In genomic region chr1:127512709-127513108, GRCm38 (mm10) we compare ENCODE assay signal across 27 mouse cellular contexts.
DNase-seq lines count a peak whose midpoint lies in the region; ATAC-seq and TF ChIP-seq lines count a peak whose summit lies in the region.
"Had no signal": no experiment of that assay in that cellular context is flagged by ENCODE, and none has a peak within 500 bp of the region (broad histone marks: within the 10 kb centered on the region; RNA-seq: fewer than 3 reads in every experiment).

No protein-coding gene starts in this region.

- no peak overlapping the region for H3K9ac ChIP-seq in midbrain, embryonic 11.5 days (ENCODE audit: low read length)
- H3K9ac ChIP-seq in midbrain, embryonic 15.5 days, result no peak overlapping the region
- H3K9ac ChIP-seq: embryonic facial prominence, embryonic 13.5 days; forebrain, embryonic 15.5 days; heart, embryonic 15.5 days; hindbrain, embryonic 12.5 days; kidney, embryonic 15.5 days; liver, embryonic 14.5 days; stomach, embryonic 15.5 days had no signal

- ATAC-seq in midbrain, embryonic 11.5 days (ENCODE audit: low FRiP score), result no peak
- no peak for ATAC-seq in midbrain, embryonic 15.5 days (replicated peaks)
- peak; percentile 43; the same call in 1 of the 2 replicates for ATAC-seq in megakaryocyte, adult 5-6 weeks (ENCODE audit: poor library complexity, severe bottlenecking)
- no peak for ATAC-seq in inflammation-experienced regulatory T-cells, adult 6 months
- ATAC-seq: forebrain, embryonic 15.5 days; hindbrain, postnatal 0 days; intestine, postnatal 0 days; midbrain, embryonic 16.5 days had no signal

- no peaks in the 10 kb centered on the region for H3K36me3 ChIP-seq in midbrain, embryonic 11.5 days (ENCODE audit: control insufficient read depth, insufficient read depth, low read length)
- no peaks in the 10 kb centered on the region for H3K36me3 ChIP-seq in midbrain, embryonic 15.5 days (replicated peaks)
- no peaks in the 10 kb centered on the region for H3K36me3 ChIP-seq in splenic B cell, adult 2 months (ENCODE audit: control insufficient read depth, insufficient read depth, low read length, poor library complexity, severe bottlenecking)
- H3K36me3 ChIP-seq: embryonic facial prominence, embryonic 13.5 days; heart, embryonic 15.5 days; hindbrain, embryonic 12.5 days; kidney, embryonic 15.5 days; stomach, embryonic 15.5 days had no signal

- no peaks in the 10 kb centered on the region for H3K27me3 ChIP-seq in midbrain, embryonic 11.5 days (ENCODE audit: control insufficient read depth, insufficient read depth, low read length)
- H3K27me3 ChIP-seq in midbrain, embryonic 15.5 days (replicated peaks), result no peaks in the 10 kb centered on the region
- H3K27me3 ChIP-seq in splenic B cell, adult 2 months (ENCODE audit: control insufficient read depth, insufficient read depth, low read length, poor library complexity, severe bottlenecking), result no peaks in the 10 kb centered on the region
- H3K27me3 ChIP-seq: embryonic facial prominence, embryonic 13.5 days; forebrain, embryonic 15.5 days; heart, embryonic 15.5 days; hindbrain, embryonic 12.5 days; kidney, embryonic 15.5 days; stomach, embryonic 15.5 days had no signal

- H3K27ac ChIP-seq in midbrain, embryonic 11.5 days (ENCODE audit: low read depth, low read length), result no peak overlapping the region
- no peak overlapping the region for H3K27ac ChIP-seq in midbrain, embryonic 15.5 days
- peak overlapping the region; percentile 96 for H3K27ac ChIP-seq in bone marrow, adult 2 months (ENCODE audit: control insufficient read depth, insufficient read depth, low read depth, low read length, poor library complexity)
- H3K27ac ChIP-seq: embryonic facial prominence, embryonic 13.5 days; forebrain, embryonic 10.5 days; forebrain, embryonic 15.5 days; gastrocnemius, adult 2 months; heart, embryonic 15.5 days; hindbrain, embryonic 12.5 days; hindbrain, postnatal 0 days; kidney, embryonic 15.5 days; liver, embryonic 14.5 days; stomach, embryonic 15.5 days had no signal

- TF ChIP-seq POLR2A in bone marrow, adult 2 months (IDR thresholded peaks at IDR 0.05; ENCODE audit: borderline replicate concordance, control insufficient read depth, low read depth, low read length), result no peak

- H3K9me3 ChIP-seq in midbrain, embryonic 11.5 days (ENCODE audit: control insufficient read depth, low read length), result no peaks in the 10 kb centered on the region; the same call in 1 of the 2 replicates
- H3K9me3 ChIP-seq in midbrain, embryonic 15.5 days, result no peaks in the 10 kb centered on the region
- H3K9me3 ChIP-seq: embryonic facial prominence, embryonic 13.5 days; forebrain, embryonic 15.5 days; heart, embryonic 15.5 days; kidney, embryonic 15.5 days; stomach, embryonic 15.5 days had no signal

- no peak overlapping the region for H3K4me3 ChIP-seq in midbrain, embryonic 11.5 days (ENCODE audit: low read depth, low read length)
- H3K4me3 ChIP-seq in midbrain, embryonic 15.5 days, result no peak overlapping the region
- H3K4me3 ChIP-seq in bone marrow, adult 2 months (replicated peaks; ENCODE audit: control insufficient read depth, low read depth, low read length), result no peak overlapping the region
- H3K4me3 ChIP-seq: embryonic facial prominence, embryonic 13.5 days; forebrain, embryonic 10.5 days; forebrain, embryonic 15.5 days; gastrocnemius, adult 2 months; heart, embryonic 15.5 days; hindbrain, embryonic 12.5 days; kidney, embryonic 15.5 days; stomach, embryonic 15.5 days had no signal

- TF ChIP-seq CTCF in bone marrow, adult 2 months (IDR thresholded peaks at IDR 0.05; ENCODE audit: control insufficient read depth, insufficient read depth, low read length), result no peak

- H3K4me2 ChIP-seq in midbrain, embryonic 11.5 days, result no peak overlapping the region
- no peak overlapping the region for H3K4me2 ChIP-seq in midbrain, embryonic 15.5 days
- H3K4me2 ChIP-seq: embryonic facial prominence, embryonic 13.5 days; forebrain, embryonic 15.5 days; heart, embryonic 15.5 days; hindbrain, embryonic 12.5 days; kidney, embryonic 15.5 days; stomach, embryonic 15.5 days had no signal

- peak; percentile 75 for DNase-seq in midbrain, embryonic 11.5 days (ENCODE audit: low spot score, missing footprints)
- peak; percentile 60 for DNase-seq in splenic B cell, adult 2 months (ENCODE audit: low read depth, low spot score)
- DNase-seq in MN1 (ENCODE audit: low spot score), result no peak
- DNase-seq: adrenal gland, adult 8-10 months; cerebellum, adult 11 months; cerebellum, adult 9-10 months; gastrocnemius, adult 2 months; kidney, postnatal 25 days; liver; lung, adult 2 months; lung, postnatal 14 days; thymus, postnatal 14 days had no signal

- 88% methylated on average over 6 of the region's 6 CpGs for WGBS in midbrain, embryonic 11.5 days
- WGBS in midbrain, embryonic 15.5 days, result 87% methylated on average over 6 of the region's 6 CpGs
- WGBS in bone marrow, adult 2 months, result 8% methylated on average over 6 of the region's 6 CpGs

- H3K4me1 ChIP-seq in midbrain, embryonic 11.5 days (ENCODE audit: control insufficient read depth, insufficient read depth, low read length), result peaks cover 2% of the 10 kb centered on the region; the same call in 1 of the 2 replicates
- H3K4me1 ChIP-seq in midbrain, embryonic 15.5 days, result peaks cover 14% of the 10 kb centered on the region
- peaks cover 8% of the 10 kb centered on the region for H3K4me1 ChIP-seq in bone marrow, adult 2 months (ENCODE audit: control insufficient read depth, insufficient read depth, low read length)
- H3K4me1 ChIP-seq: embryonic facial prominence, embryonic 13.5 days; forebrain, embryonic 10.5 days; kidney, embryonic 15.5 days; stomach, embryonic 15.5 days had no signal
